8 mouse cellular contexts compared by ENCODE assay signal in the genomic region with DNA sequence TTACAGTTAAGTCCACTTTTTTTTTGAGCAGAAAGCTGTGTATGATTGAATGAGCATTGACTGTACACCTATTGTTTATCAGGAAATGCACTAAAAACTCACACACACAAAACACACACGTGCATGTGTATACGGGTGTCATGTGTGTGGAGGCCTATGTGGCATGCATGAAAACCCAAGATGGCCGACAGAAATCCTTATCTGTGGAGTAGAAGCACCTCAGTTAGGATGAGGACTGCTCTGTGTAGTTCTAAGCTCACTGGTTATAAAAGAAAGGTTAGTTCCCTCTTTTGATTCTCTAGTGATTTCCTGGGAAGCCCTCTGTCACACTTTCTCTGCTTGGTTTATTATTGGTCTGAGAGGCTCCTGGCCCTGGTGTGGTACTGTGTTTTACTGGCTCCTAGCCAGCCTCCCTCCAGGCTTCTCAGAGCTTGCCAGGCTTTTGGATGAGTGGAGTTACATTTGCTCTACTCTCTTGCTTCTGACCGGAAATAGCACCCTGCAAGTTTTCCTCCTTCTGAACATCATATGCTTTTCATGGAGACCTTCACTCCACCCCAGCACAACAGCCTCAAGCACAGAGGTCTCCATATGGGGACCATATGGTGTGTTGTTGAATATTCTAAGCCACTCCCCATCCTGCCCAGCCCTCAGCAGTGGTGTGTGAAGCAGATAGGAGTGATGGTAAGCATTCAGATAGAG. TPM values are rescaled to one million over a fixed set of nuclear protein-coding genes. Genes with fewer than 3 reads are reported as not detected.
DNase-seq lines count a peak whose midpoint lies in the region; ATAC-seq lines count a peak whose summit lies in the region.

No protein-coding gene starts in this region.

- H3K9me3 ChIP-seq in embryonic facial prominence, embryonic 11.5 days (replicated peaks; ENCODE audit: control insufficient read depth, low read length), result no peaks in the 10 kb centered on the region
- H3K9me3 ChIP-seq in limb, embryonic 10.5 days (replicated peaks), result no peaks in the 10 kb centered on the region
- H3K9me3 ChIP-seq in heart, embryonic 12.5 days (replicated peaks), result no peaks in the 10 kb centered on the region

- no peaks in the 10 kb centered on the region for H3K36me3 ChIP-seq in embryonic facial prominence, embryonic 11.5 days (replicated peaks; ENCODE audit: control insufficient read depth, insufficient read depth, low read depth, low read length)
- H3K36me3 ChIP-seq in limb, embryonic 10.5 days, result peaks cover 42% of the 10 kb centered on the region
- H3K36me3 ChIP-seq in heart, embryonic 12.5 days, result no peaks in the 10 kb centered on the region

- no peaks in the 10 kb centered on the region for H3K27me3 ChIP-seq in embryonic facial prominence, embryonic 11.5 days (ENCODE audit: control insufficient read depth, insufficient read depth, low read length)
- no peaks in the 10 kb centered on the region for H3K27me3 ChIP-seq in limb, embryonic 10.5 days (ENCODE audit: low read depth, poor library complexity, severe bottlenecking)
- H3K27me3 ChIP-seq in heart, embryonic 12.5 days (replicated peaks), result no peaks in the 10 kb centered on the region

- WGBS in embryonic facial prominence, embryonic 11.5 days, result 73% methylated on average over 4 of the region's 4 CpGs
- WGBS in limb, embryonic 10.5 days, result 71% methylated on average over 4 of the region's 4 CpGs
- 67% methylated on average over 4 of the region's 4 CpGs for WGBS in heart, embryonic 12.5 days

- H3K4me2 ChIP-seq in embryonic facial prominence, embryonic 11.5 days (ENCODE audit: low read depth, low read length), result no peak overlapping the region
- H3K4me2 ChIP-seq in heart, embryonic 12.5 days, result no peak overlapping the region

- peak overlapping the region; percentile 39; the same call in 1 of the 2 replicates for H3K27ac ChIP-seq in embryonic facial prominence, embryonic 11.5 days (replicated peaks; ENCODE audit: low read depth, low read length)
- peak overlapping the region; percentile 74 for H3K27ac ChIP-seq in limb, embryonic 10.5 days
- no peak overlapping the region for H3K27ac ChIP-seq in heart, embryonic 12.5 days (ENCODE audit: poor library complexity, severe bottlenecking)

- no peaks in the 10 kb centered on the region for H3K4me1 ChIP-seq in embryonic facial prominence, embryonic 11.5 days (ENCODE audit: control insufficient read depth, insufficient read depth, low read length)
- H3K4me1 ChIP-seq in limb, embryonic 10.5 days, result peaks cover 26% of the 10 kb centered on the region
- peaks cover 9% of the 10 kb centered on the region; the same call in 1 of the 2 replicates for H3K4me1 ChIP-seq in heart, embryonic 12.5 days (replicated peaks)

- ATAC-seq in embryonic facial prominence, embryonic 11.5 days (replicated peaks; ENCODE audit: insufficient number of reproducible peaks, low FRiP score, low TSS enrichment, low read depth), result peak; percentile 84
- no peak for ATAC-seq in heart, embryonic 12.5 days (ENCODE audit: insufficient number of reproducible peaks, low FRiP score)

- H3K9ac ChIP-seq in embryonic facial prominence, embryonic 11.5 days (replicated peaks; ENCODE audit: low read length), result no peak overlapping the region
- no peak overlapping the region for H3K9ac ChIP-seq in heart, embryonic 12.5 days

- DNase-seq in frontal cortex, postnatal 36 days (ENCODE audit: low spot score in 2 of 2), result peak; percentile 35 to 67
- no peak for DNase-seq in frontal cortex, postnatal 25 days (ENCODE audit: low spot score in 2 of 2)
- peak; percentile 36 for DNase-seq in adipocyte (ENCODE audit: low spot score)
- peak; percentile 76 for DNase-seq in embryonic facial prominence, embryonic 11.5 days (ENCODE audit: low spot score)
- DNase-seq in limb, embryonic 10.5 days (ENCODE audit: low spot score), result peak; percentile 46
- DNase-seq in thymus, postnatal 4 days, result no peak
- DNase-seq in thymus, postnatal 0 days (ENCODE audit: low spot score), result no peak

- no peak overlapping the region for H3K4me3 ChIP-seq in embryonic facial prominence, embryonic 11.5 days (ENCODE audit: low read depth, low read length)
- no peak overlapping the region for H3K4me3 ChIP-seq in limb, embryonic 10.5 days
- no peak overlapping the region for H3K4me3 ChIP-seq in heart, embryonic 12.5 days

RNA-seq across cellular contexts. Expression of a gene that starts 48.6 kb away (rescaled TPM):
- polyA plus RNA-seq in embryonic facial prominence, embryonic 11.5 days (2014; fragmentation: Nextera tagmentation; extraction: Ambion mirVana), result 43.8 and 53.2 TPM in 2 replicates
- polyA plus RNA-seq in limb, embryonic 10.5 days (2016; fragmentation: Nextera tagmentation; extraction: Ambion mirVana), result 41.3 and 81.1 TPM in 2 replicates
- 0.81 and 0.91 TPM in 2 replicates for polyA plus RNA-seq in thymus, postnatal 0 days (2015; fragmentation: Nextera tagmentation; extraction: Ambion mirVana)
- polyA plus RNA-seq in heart, embryonic 12.5 days (2016; fragmentation: Nextera tagmentation; extraction: Ambion mirVana), result 35.6 and 35.8 TPM in 2 replicates

Comparison
In these comparisons a context has a peak if more than half of its experiments do, and no peak if none do; other contexts are left out.
1. DNase-seq: peak in frontal cortex, postnatal 36 days (2 of 2), adipocyte (single experiment), embryonic facial prominence, embryonic 11.5 days (single experiment) and limb, embryonic 10.5 days (single experiment); none in frontal cortex, postnatal 25 days (0 of 2), thymus, postnatal 4 days (single experiment) and thymus, postnatal 0 days (single experiment).
2. RNA of a gene that starts 48.6 kb away (polyA plus RNA-seq): 41.3 to 81.1 TPM in limb, embryonic 10.5 days, 43.8 to 53.2 TPM in embryonic facial prominence, embryonic 11.5 days and 35.6 to 35.8 TPM in heart, embryonic 12.5 days; 0.81 to 0.91 TPM in thymus, postnatal 0 days; every median in the first group is over 10 times any median in the second.